Mouse (Mus musculus) stomach, embryonic 14.5 days (tissue): ENCODE measurements around the gene Olfr1348. TPM values are rescaled to one million over a fixed set of nuclear protein-coding genes. Genes with fewer than 3 reads are reported as not detected.
"Not testable (repeated sequence)": the region's sequence is repeated elsewhere in the genome, so short reads cannot be mapped to it uniquely, and the experiment has no call there.

Experiments
- ATAC-seq: fragments of 200-750 bp; cut with Nextera tagmentation; 2 replicates; pipeline ENCODE4 v1.8.0; 2017; ENCODE audit warnings: low read depth, moderate TSS enrichment; ENCODE audit not compliant: insufficient number of reproducible peaks, insufficient read depth, low FRiP score
- H3K27ac ChIP-seq: fragments of 300-500 bp; sonication (generic); 2 replicates; pipeline ENCODE4 v1.5.1; 2014; ENCODE audit warnings: mild to moderate bottlenecking, low read length, moderate library complexity, mixed read lengths
- H3K27me3 ChIP-seq: fragments of 300-500 bp; sonication (generic); 2 replicates; pipeline ENCODE4 v1.6.1; 2014; ENCODE audit warnings: low read length, control low read depth, mixed read lengths; ENCODE audit not compliant: control insufficient read depth, insufficient read depth
- H3K36me3 ChIP-seq: fragments of 300-500 bp; sonication (generic); 2 replicates; pipeline ENCODE4 v1.6.1; 2014; ENCODE audit warnings: mild to moderate bottlenecking, control low read depth, low read length, moderate library complexity, mixed read lengths; ENCODE audit not compliant: control insufficient read depth, insufficient read depth
- H3K4me1 ChIP-seq: fragments of 300-500 bp; sonication (generic); 2 replicates; pipeline ENCODE4 v1.6.1; 2014; ENCODE audit warnings: low read length, control low read depth, mixed read lengths; ENCODE audit not compliant: control insufficient read depth, insufficient read depth
- H3K4me2 ChIP-seq: fragments of 300-500 bp; sonication (generic); replicated peaks from 2 replicates; pipeline ENCODE4 v1.6.1; 2014; ENCODE audit warnings: low read depth, low read length, control low read depth
- H3K4me3 ChIP-seq: fragments of 300-500 bp; sonication (generic); 2 replicates; pipeline ENCODE4 v1.5.1; 2014; ENCODE audit warnings: low read depth, low read length, control low read depth
- H3K9ac ChIP-seq: fragments of 300-500 bp; sonication (generic); replicated peaks from 2 replicates; pipeline ENCODE4 v1.6.1; 2014; ENCODE audit warnings: low read depth, mild to moderate bottlenecking, control low read depth, low read length, moderate library complexity, mixed read lengths
- H3K9me3 ChIP-seq: fragments of 300-500 bp; sonication (generic); 2 replicates; pipeline ENCODE4 v1.6.1; 2016; ENCODE audit warnings: low read depth, low read length, control low read depth; ENCODE audit not compliant: control insufficient read depth
- WGBS: fragments of 180-500 bp; shearing (Covaris S2); extraction: QIAGEN DNeasy Blood & Tissue Kit; methylation state at CpG from one replicate; pipeline ENCODE4 v1.1.7; 2014; 5-methylcytosine and 5-hydroxymethylcytosine counted together
- polyA plus RNA-seq: library from polyadenylated mRNA; unstranded; fragments of >200 nt; fragmentation: Nextera tagmentation; extraction: Ambion mirVana; gene quantifications from 2 replicates; pipeline ENCODE4 v1.2.1, GENCODE M21; 2014

The Olfr1348 gene
- not detected in 2 replicates for polyA plus RNA-seq

GRCm38 (mm10) chr7:6508648-6509047 lies at the start of gene Olfr1348:
Olfr1348 (minus strand) TSS chr7:6508748.
- WGBS, result 92% methylated on average over 1 of the region's 1 CpGs
- no peak within 1 kb of the TSS for H3K9ac ChIP-seq
- no peak within 1 kb of the TSS for H3K4me2 ChIP-seq
- H3K4me1 ChIP-seq, result no peaks in the 10 kb centered on the region
- H3K27me3 ChIP-seq, result no peaks in the 10 kb centered on the region
- H3K27ac ChIP-seq, result no peak within 1 kb of the TSS
- no peaks in the 10 kb centered on the region for H3K9me3 ChIP-seq
- H3K36me3 ChIP-seq, result no peaks in the 10 kb centered on the region
- no peak for ATAC-seq
- no peak within 1 kb of the TSS for H3K4me3 ChIP-seq

GRCm38 (mm10) chr7:6526141-6526540 lies 17.6 kb upstream of the Olfr1348 start:
- Histone ChIP-seq H3K27me3 (no peaks in the 10 kb centered on the region), H3K4me3 (no peak overlapping the region), H3K27ac (no peak overlapping the region), H3K9me3 (no peaks in the 10 kb centered on the region), H3K4me2 (no peak overlapping the region), H3K36me3 (no peaks in the 10 kb centered on the region), H3K9ac (no peak overlapping the region), H3K4me1 (no peaks in the 10 kb centered on the region)
- WGBS, result 63% methylated on average over 5 of the region's 5 CpGs
- no peak for ATAC-seq

- H3K4me3 ChIP-seq, result no peak overlapping the region
- no peak overlapping the region for H3K4me2 ChIP-seq
- no peaks in the 10 kb centered on the region for H3K9me3 ChIP-seq
- no peak overlapping the region for H3K27ac ChIP-seq
- H3K36me3 ChIP-seq, result no peaks in the 10 kb centered on the region
- ATAC-seq, result no peak
- 69% methylated on average over 3 of the region's 3 CpGs for WGBS
- H3K27me3 ChIP-seq, result no peaks in the 10 kb centered on the region
- no peak overlapping the region for H3K9ac ChIP-seq
- no peaks in the 10 kb centered on the region for H3K4me1 ChIP-seq
Measured at GRCm38 (mm10) chr7:6525001-6525400, 16.5 kb upstream of the Olfr1348 start.

GRCm38 (mm10) chr7:6522850-6523249 lies 14.3 kb upstream of the Olfr1348 start, which contains the start of gene Olfr1349:
Olfr1349 (minus strand) TSS chr7:6522950.
- H3K36me3 ChIP-seq, result no peaks in the 10 kb centered on the region
- WGBS, result 77% methylated on average over 5 of the region's 5 CpGs
- H3K4me2 ChIP-seq, result no peak within 1 kb of the TSS

GRCm38 (mm10) chr7:6521666-6522065 lies 13.1 kb upstream of the Olfr1348 start:
- no peaks in the 10 kb centered on the region for H3K4me1 ChIP-seq
- 39% methylated on average over 1 of the region's 1 CpGs for WGBS
- H3K4me2 ChIP-seq, result no peak overlapping the region
- H3K36me3 ChIP-seq, result no peaks in the 10 kb centered on the region
- H3K27ac ChIP-seq, result no peak overlapping the region
- H3K27me3 ChIP-seq, result no peaks in the 10 kb centered on the region
- H3K9me3 ChIP-seq, result no peaks in the 10 kb centered on the region
- no peak overlapping the region for H3K9ac ChIP-seq
- no peak overlapping the region for H3K4me3 ChIP-seq
- no peak for ATAC-seq

More at GRCm38 (mm10) chr7:6522850-6523249, 14.3 kb upstream of the Olfr1348 start, which contains the start of gene Olfr1349:
- Histone ChIP-seq H3K4me1 (no peaks in the 10 kb centered on the region), H3K27ac (no peak within 1 kb of the TSS), H3K27me3 (no peaks in the 10 kb centered on the region), H3K9me3 (no peaks in the 10 kb centered on the region), H3K4me3 (no peak within 1 kb of the TSS), H3K9ac (no peak within 1 kb of the TSS)
- ATAC-seq, result no peak

GRCm38 (mm10) chr7:6499655-6500054 lies 8.9 kb downstream of the Olfr1348 start, which contains the start of gene Olfr1347:
Olfr1347 (minus strand) TSS chr7:6499755.
- ATAC-seq, result no peak
- H3K27me3 ChIP-seq, result no peaks in the 10 kb centered on the region
- no peaks in the 10 kb centered on the region for H3K4me1 ChIP-seq
- H3K9ac ChIP-seq, result no peak within 1 kb of the TSS
- H3K27ac ChIP-seq, result no peak within 1 kb of the TSS
- H3K4me3 ChIP-seq, result no peak within 1 kb of the TSS
- no peaks in the 10 kb centered on the region for H3K36me3 ChIP-seq
- no peak within 1 kb of the TSS for H3K4me2 ChIP-seq
- WGBS, result 45% methylated on average over 1 of the region's 1 CpGs
- H3K9me3 ChIP-seq, result no peaks in the 10 kb centered on the region

- H3K4me2 ChIP-seq, result no peak within 1 kb of the TSS
- ATAC-seq, result no peak
- no peaks in the 10 kb centered on the region for H3K4me1 ChIP-seq
- WGBS, result 15% methylated on average over 2 of the region's 2 CpGs
- H3K27me3 ChIP-seq, result no peaks in the 10 kb centered on the region
- H3K4me3 ChIP-seq, result no peak within 1 kb of the TSS
- no peak within 1 kb of the TSS for H3K9ac ChIP-seq
- no peak within 1 kb of the TSS for H3K27ac ChIP-seq
- H3K9me3 ChIP-seq, result no peaks in the 10 kb centered on the region
- no peaks in the 10 kb centered on the region for H3K36me3 ChIP-seq
Measured at GRCm38 (mm10) chr7:6486841-6487240, 21.7 kb downstream of the Olfr1348 start, which contains the start of gene Olfr5. Olfr5 (minus strand) TSS chr7:6486941.

- not testable (repeated sequence) for H3K9ac ChIP-seq, H3K27ac ChIP-seq, H3K4me1 ChIP-seq, H3K27me3 ChIP-seq, H3K9me3 ChIP-seq, ATAC-seq, H3K4me3 ChIP-seq, H3K4me2 ChIP-seq, H3K36me3 ChIP-seq
- WGBS, result 65% methylated on average over 2 of the region's 2 CpGs
Measured at GRCm38 (mm10) chr7:6477633-6478032, 30.9 kb downstream of the Olfr1348 start.

GRCm38 (mm10) chr7:6466951-6467350 lies 41.6 kb downstream of the Olfr1348 start, which contains the start of gene Olfr1346:
Olfr1346 (plus strand) TSS chr7:6467101.
- no peak within 1 kb of the TSS for H3K4me3 ChIP-seq
- no peak within 1 kb of the TSS for H3K4me2 ChIP-seq
- H3K4me1 ChIP-seq, result no peaks in the 10 kb centered on the region
- H3K36me3 ChIP-seq, result no peaks in the 10 kb centered on the region
- no peak within 1 kb of the TSS for H3K27ac ChIP-seq
- no peak for ATAC-seq
- H3K9me3 ChIP-seq, result no peaks in the 10 kb centered on the region
- H3K27me3 ChIP-seq, result no peaks in the 10 kb centered on the region
- H3K9ac ChIP-seq, result no peak within 1 kb of the TSS
